Mouse (Mus musculus) CH12.LX (cell line): ENCODE results near the gene Arhgap5.

Experiments used
- CHD1 ChIP-seq: IDR thresholded peaks from 2 replicates; pipeline ENCODE4 v1.6.1; 2012; ENCODE audit warnings: low read depth, low read length, improper control_type of control experiment, inconsistent platforms
- CHD2 ChIP-seq: IDR thresholded peaks from 2 replicates; pipeline ENCODE4 v1.6.1; 2011; ENCODE audit warnings: low read length, improper control_type of control experiment
- E2F4 ChIP-seq: IDR thresholded peaks from 2 replicates; pipeline ENCODE4 v1.6.1; 2011; ENCODE audit warnings: low read depth, low read length, improper control_type of control experiment; ENCODE audit not compliant: insufficient replicate concordance
- EP300 ChIP-seq: IDR thresholded peaks from 2 replicates; pipeline ENCODE4 v1.6.1; 2011; ENCODE audit warnings: low read length, improper control_type of control experiment
- MYC ChIP-seq: IDR thresholded peaks from 2 replicates; pipeline ENCODE4 v1.6.1; 2011; ENCODE audit warnings: low read depth, mild to moderate bottlenecking, improper control_type of control experiment, low read length
- POLR2A ChIP-seq: IDR thresholded peaks from 2 replicates; pipeline ENCODE4 v1.6.1; 2011; ENCODE audit warnings: low read depth, mild to moderate bottlenecking, improper control_type of control experiment, low read length
- TBP ChIP-seq: conservative IDR thresholded peaks from 2 replicates; pipeline ENCODE4 v1.6.1; 2011; ENCODE audit warnings: low read depth, low read length, improper control_type of control experiment

GRCm38 (mm10) chr12:52504331-52505181 is 784 bp downstream of the Arhgap5 start:
- TF ChIP-seq EP300 (no peak), POLR2A (no peak), MYC (no peak), E2F4 (no peak), CHD2 (peak; percentile 59), TBP (no peak), CHD1 (no peak)
